Mouse (Mus musculus): ENCODE data around the gene Cyb5r1. TPM values are rescaled to one million over a fixed set of nuclear protein-coding genes. Genes with fewer than 3 reads are reported as not detected.
A peak's percentile ranks its signal among the peaks of the same experiment; 100 is the strongest.

The Cyb5r1 gene
- polyA plus RNA-seq, 1 experiment = 40.5 TPM

GRCm38 (mm10) chr1:134414501-134415167 is 9.3 kb downstream of the Cyb5r1 start:
- Histone ChIP-seq H3K4me3 (ENCODE audit: control insufficient read depth, low read depth, low read length) (peak overlapping the region; percentile 83), H3K36me3 (ENCODE audit: control insufficient read depth, insufficient read depth, low read length) (no peaks in the 10 kb centered on the region), H3K27ac (ENCODE audit: control insufficient read depth, insufficient read depth, low read depth, low read length) (peak overlapping the region; percentile 85), H3K4me1 (ENCODE audit: control insufficient read depth, insufficient read depth, low read length) (peaks cover 2% of the 10 kb centered on the region), H3K27me3 (ENCODE audit: control insufficient read depth, insufficient read depth, low read length) (no peaks in the 10 kb centered on the region)
- TF ChIP-seq POLR2A (IDR thresholded peaks at IDR 0.05; ENCODE audit: control insufficient read depth, low read depth, low read length) (no peak), CTCF (IDR thresholded peaks at IDR 0.05; ENCODE audit: control insufficient read depth, insufficient read depth, insufficient replicate concordance, low read depth, low read length) (no peak)

- H3K27me3 ChIP-seq (ENCODE audit: control insufficient read depth, insufficient read depth, low read length) = no peaks in the 10 kb centered on the region
- peak within 1 kb of the TSS; percentile 83 for H3K4me3 ChIP-seq (ENCODE audit: control insufficient read depth, low read depth, low read length)
- no peak for TF ChIP-seq CTCF (IDR thresholded peaks at IDR 0.05; ENCODE audit: control insufficient read depth, insufficient read depth, insufficient replicate concordance, low read depth, low read length)
- peak; percentile 73 for TF ChIP-seq POLR2A (IDR thresholded peaks at IDR 0.05; ENCODE audit: control insufficient read depth, low read depth, low read length)
- H3K36me3 ChIP-seq (ENCODE audit: control insufficient read depth, insufficient read depth, low read length) = no peaks in the 10 kb centered on the region
- peaks cover 2% of the 10 kb centered on the region for H3K4me1 ChIP-seq (ENCODE audit: control insufficient read depth, insufficient read depth, low read length)
- H3K27ac ChIP-seq (ENCODE audit: control insufficient read depth, insufficient read depth, low read depth, low read length) = peak within 1 kb of the TSS; percentile 85
Measured at GRCm38 (mm10) chr1:134415168-134415831, 9.9 kb downstream of the Cyb5r1 start, which contains the start of gene Adipor1. Gene Adipor1 (plus strand): TSS chr1:134415378.

DNA sequence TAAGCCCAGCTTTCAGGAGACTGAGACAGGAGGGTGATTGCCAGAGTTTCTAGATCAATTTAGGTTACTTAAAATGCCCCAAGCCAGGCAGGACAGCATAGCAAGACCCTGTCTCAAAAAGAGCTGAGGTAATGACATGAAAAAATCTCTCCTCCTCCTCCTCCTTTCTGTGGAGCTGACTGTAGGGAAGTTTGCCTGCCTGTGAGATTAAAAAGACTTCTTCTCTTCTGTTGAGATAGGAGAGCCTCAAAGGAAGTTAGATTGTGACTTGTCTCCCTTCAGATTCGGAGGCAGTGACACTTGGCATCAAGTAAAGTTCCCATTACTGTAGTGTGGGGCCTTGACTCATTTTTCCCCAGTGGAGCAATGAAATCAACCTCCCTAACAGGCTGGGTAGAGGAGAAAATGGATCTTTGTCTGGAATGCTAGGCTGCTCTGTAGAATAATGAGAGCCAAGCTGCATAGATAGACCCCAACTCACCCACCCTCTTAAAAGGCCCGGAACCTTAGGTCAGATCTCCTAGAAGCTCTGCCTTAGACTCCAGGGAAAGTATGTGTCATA is 13.1 kb downstream of the Cyb5r1 start:
- peaks cover 3% of the 10 kb centered on the region; the same call in 1 of the 2 replicates for H3K4me1 ChIP-seq (ENCODE audit: control insufficient read depth, insufficient read depth, low read length)
- no peak overlapping the region for H3K27ac ChIP-seq (ENCODE audit: control insufficient read depth, insufficient read depth, low read depth, low read length)
- no peak for TF ChIP-seq CTCF (IDR thresholded peaks at IDR 0.05; ENCODE audit: control insufficient read depth, insufficient read depth, insufficient replicate concordance, low read depth, low read length)
- TF ChIP-seq POLR2A (IDR thresholded peaks at IDR 0.05; ENCODE audit: control insufficient read depth, low read depth, low read length) = no peak
- H3K27me3 ChIP-seq (ENCODE audit: control insufficient read depth, insufficient read depth, low read length) = no peaks in the 10 kb centered on the region
- H3K4me3 ChIP-seq (ENCODE audit: control insufficient read depth, low read depth, low read length) = no peak overlapping the region
- H3K36me3 ChIP-seq (ENCODE audit: control insufficient read depth, insufficient read depth, low read length) = no peaks in the 10 kb centered on the region; the same call in 1 of the 2 replicates

DNA sequence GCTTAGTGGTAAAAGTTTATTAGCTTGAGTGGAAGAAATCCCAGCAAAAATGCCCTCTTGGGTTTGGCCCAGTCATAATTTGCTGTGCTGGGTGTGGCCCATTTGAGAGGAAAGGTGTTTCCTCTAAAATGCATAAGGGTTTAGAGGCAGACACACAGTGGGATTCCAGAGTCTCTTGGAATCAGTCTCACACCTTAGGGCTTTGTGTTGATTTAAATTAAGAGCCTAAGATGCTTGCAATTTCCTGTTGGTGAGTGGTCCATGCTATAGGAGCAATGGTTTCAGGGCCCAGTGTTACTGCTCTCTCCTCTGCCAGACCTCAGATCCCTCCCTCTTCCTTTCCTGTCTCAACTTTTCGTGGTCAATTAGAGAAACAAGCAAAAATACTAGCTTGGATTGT is 13.8 kb downstream of the Cyb5r1 start:
- Histone ChIP-seq H3K36me3 (ENCODE audit: control insufficient read depth, insufficient read depth, low read length) (no peaks in the 10 kb centered on the region; the same call in 1 of the 2 replicates), H3K27ac (ENCODE audit: control insufficient read depth, insufficient read depth, low read depth, low read length) (no peak overlapping the region), H3K4me1 (ENCODE audit: control insufficient read depth, insufficient read depth, low read length) (peaks cover 3% of the 10 kb centered on the region; the same call in 1 of the 2 replicates), H3K4me3 (ENCODE audit: control insufficient read depth, low read depth, low read length) (no peak overlapping the region), H3K27me3 (ENCODE audit: control insufficient read depth, insufficient read depth, low read length) (no peaks in the 10 kb centered on the region)
- TF ChIP-seq CTCF (IDR thresholded peaks at IDR 0.05; ENCODE audit: control insufficient read depth, insufficient read depth, insufficient replicate concordance, low read depth, low read length) (no peak), POLR2A (IDR thresholded peaks at IDR 0.05; ENCODE audit: control insufficient read depth, low read depth, low read length) (no peak)

GRCm38 (mm10) chr1:134419751-134420458 is 14.5 kb downstream of the Cyb5r1 start:
- Histone ChIP-seq H3K27ac (ENCODE audit: control insufficient read depth, insufficient read depth, low read depth, low read length) (no peak overlapping the region), H3K4me1 (ENCODE audit: control insufficient read depth, insufficient read depth, low read length) (peaks cover 3% of the 10 kb centered on the region; the same call in 1 of the 2 replicates), H3K36me3 (ENCODE audit: control insufficient read depth, insufficient read depth, low read length) (peaks cover 1% of the 10 kb centered on the region), H3K27me3 (ENCODE audit: control insufficient read depth, insufficient read depth, low read length) (no peaks in the 10 kb centered on the region), H3K4me3 (ENCODE audit: control insufficient read depth, low read depth, low read length) (no peak overlapping the region)
- no peak for TF ChIP-seq POLR2A (IDR thresholded peaks at IDR 0.05; ENCODE audit: control insufficient read depth, low read depth, low read length)
- no peak for TF ChIP-seq CTCF (IDR thresholded peaks at IDR 0.05; ENCODE audit: control insufficient read depth, insufficient read depth, insufficient replicate concordance, low read depth, low read length)

DNA sequence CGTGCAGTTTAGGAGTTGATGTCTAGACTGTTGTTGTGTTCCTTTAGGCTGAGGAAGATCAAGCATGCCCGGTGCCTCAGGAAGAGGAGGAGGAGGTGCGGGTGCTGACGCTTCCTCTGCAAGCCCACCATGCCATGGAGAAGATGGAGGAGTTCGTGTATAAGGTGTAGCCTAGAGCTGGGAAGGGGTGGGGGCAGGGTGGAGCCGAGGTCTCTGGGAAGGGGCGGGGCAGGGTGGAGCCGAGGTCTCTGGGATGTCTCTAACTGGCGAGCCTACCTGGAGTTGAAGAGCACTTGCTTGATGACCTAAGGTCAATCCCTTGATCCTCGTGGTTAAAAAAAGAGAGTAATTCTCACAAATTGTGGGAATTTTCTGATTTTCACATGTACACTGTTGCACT is 18.6 kb downstream of the Cyb5r1 start:
- H3K4me1 ChIP-seq (ENCODE audit: control insufficient read depth, insufficient read depth, low read length) = peaks cover 2% of the 10 kb centered on the region; the same call in 1 of the 2 replicates
- TF ChIP-seq POLR2A (IDR thresholded peaks at IDR 0.05; ENCODE audit: control insufficient read depth, low read depth, low read length) (no peak), CTCF (IDR thresholded peaks at IDR 0.05; ENCODE audit: control insufficient read depth, insufficient read depth, insufficient replicate concordance, low read depth, low read length) (no peak)
- H3K27ac ChIP-seq (ENCODE audit: control insufficient read depth, insufficient read depth, low read depth, low read length) = no peak overlapping the region
- H3K27me3 ChIP-seq (ENCODE audit: control insufficient read depth, insufficient read depth, low read length) = no peaks in the 10 kb centered on the region
- peaks cover 9% of the 10 kb centered on the region for H3K36me3 ChIP-seq (ENCODE audit: control insufficient read depth, insufficient read depth, low read length)
- no peak overlapping the region for H3K4me3 ChIP-seq (ENCODE audit: control insufficient read depth, low read depth, low read length)
